17 mouse cellular contexts compared by ENCODE assay signal in genomic region chrX:51895646-51896190, GRCm38 (mm10).
DNase-seq lines count a peak whose midpoint lies in the region; ATAC-seq and TF ChIP-seq lines count a peak whose summit lies in the region.
"Had no signal": no experiment of that assay in that cellular context is flagged by ENCODE, and none has a peak within 500 bp of the region (broad histone marks: within the 10 kb centered on the region; RNA-seq: fewer than 3 reads in every experiment).

No protein-coding gene starts in this region.

- H3K36me3 ChIP-seq in kidney, postnatal 0 days (ENCODE audit: insufficient read depth, low read length), result no peaks in the 10 kb centered on the region
- no peaks in the 10 kb centered on the region for H3K36me3 ChIP-seq in thymus, adult 2 months (ENCODE audit: control insufficient read depth, insufficient read depth, low read length)
- H3K36me3 ChIP-seq: embryonic facial prominence, embryonic 15.5 days; heart, embryonic 12.5 days; hindbrain, embryonic 10.5 days; limb, embryonic 12.5 days; midbrain, embryonic 12.5 days; neural tube, embryonic 12.5 days had no signal

- no peak for ATAC-seq in kidney, postnatal 0 days (replicated peaks; ENCODE audit: low FRiP score, low read depth)
- ATAC-seq: forebrain, embryonic 13.5 days; lung, postnatal 0 days had no signal

- H3K4me3 ChIP-seq in kidney, postnatal 0 days (replicated peaks; ENCODE audit: low read depth, low read length), result no peak overlapping the region
- H3K4me3 ChIP-seq in thymus, adult 2 months (ENCODE audit: control insufficient read depth, insufficient read depth, low read length), result no peak overlapping the region
- H3K4me3 ChIP-seq: embryonic facial prominence, embryonic 15.5 days; forebrain, embryonic 13.5 days; heart, embryonic 12.5 days; hindbrain, embryonic 10.5 days; limb, embryonic 12.5 days; midbrain, embryonic 12.5 days; neural tube, embryonic 12.5 days had no signal

- TF ChIP-seq POLR2A in thymus, adult 2 months (IDR thresholded peaks at IDR 0.05; ENCODE audit: control insufficient read depth, extremely low read depth, insufficient read depth, low read length, poor library complexity), result no peak

- no peaks in the 10 kb centered on the region for H3K27me3 ChIP-seq in kidney, postnatal 0 days (ENCODE audit: insufficient read depth, low read length)
- H3K27me3 ChIP-seq in thymus, adult 2 months (ENCODE audit: control insufficient read depth, insufficient read depth, low read length), result no peaks in the 10 kb centered on the region
- H3K27me3 ChIP-seq: embryonic facial prominence, embryonic 15.5 days; forebrain, embryonic 13.5 days; heart, embryonic 12.5 days; limb, embryonic 12.5 days; midbrain, embryonic 12.5 days; neural tube, embryonic 12.5 days had no signal

- 68% methylated on average over 10 of the region's 10 CpGs for WGBS in kidney, postnatal 0 days
- 83% methylated on average over 10 of the region's 10 CpGs for WGBS in thymus, adult 2 months

- H3K4me1 ChIP-seq in kidney, postnatal 0 days (replicated peaks; ENCODE audit: insufficient read depth, low read length), result no peaks in the 10 kb centered on the region
- H3K4me1 ChIP-seq in thymus, adult 2 months (replicated peaks; ENCODE audit: control insufficient read depth, insufficient read depth, low read length), result no peaks in the 10 kb centered on the region
- H3K4me1 ChIP-seq: embryonic facial prominence, embryonic 15.5 days; forebrain, embryonic 13.5 days; heart, embryonic 12.5 days; hindbrain, embryonic 10.5 days; limb, embryonic 12.5 days; midbrain, embryonic 12.5 days; neural tube, embryonic 12.5 days had no signal

- H3K4me2 ChIP-seq in kidney, postnatal 0 days (ENCODE audit: low read length), result no peak overlapping the region
- H3K4me2 ChIP-seq: embryonic facial prominence, embryonic 15.5 days; forebrain, embryonic 13.5 days; heart, embryonic 12.5 days; limb, embryonic 12.5 days; midbrain, embryonic 12.5 days; neural tube, embryonic 12.5 days had no signal

- H3K9me3 ChIP-seq in kidney, postnatal 0 days (replicated peaks; ENCODE audit: low read length), result no peaks in the 10 kb centered on the region
- H3K9me3 ChIP-seq: embryonic facial prominence, embryonic 15.5 days; forebrain, embryonic 13.5 days; midbrain, embryonic 12.5 days; neural tube, embryonic 12.5 days had no signal

- no peak overlapping the region for H3K27ac ChIP-seq in kidney, postnatal 0 days
- H3K27ac ChIP-seq in thymus, adult 2 months (ENCODE audit: control insufficient read depth, insufficient read depth, low read length), result no peak overlapping the region
- H3K27ac ChIP-seq: embryonic facial prominence, embryonic 15.5 days; forebrain, embryonic 13.5 days; hindbrain, embryonic 10.5 days; limb, embryonic 12.5 days; midbrain, embryonic 12.5 days; neural tube, embryonic 12.5 days had no signal

- H3K9ac ChIP-seq in kidney, postnatal 0 days (ENCODE audit: low read depth, low read length), result no peak overlapping the region
- H3K9ac ChIP-seq: embryonic facial prominence, embryonic 15.5 days; forebrain, embryonic 13.5 days; heart, embryonic 12.5 days; limb, embryonic 12.5 days; midbrain, embryonic 12.5 days; neural tube, embryonic 12.5 days had no signal

- TF ChIP-seq CTCF in kidney, postnatal 0 days (IDR thresholded peaks at IDR 0.05; ENCODE audit: low read depth), result peak; percentile 30; the same call in 1 of the 2 replicates
- TF ChIP-seq CTCF in thymus, adult 2 months (IDR thresholded peaks at IDR 0.05; ENCODE audit: borderline replicate concordance, control insufficient read depth, extremely low read depth, insufficient read depth, low read length, poor library complexity), result no peak

- DNase-seq in kidney, postnatal 0 days (ENCODE audit: low spot score), result no peak
- DNase-seq in kidney, postnatal 10 days, result no peak
- DNase-seq in thymus, postnatal 4 days, result peak; percentile 8
- no peak for DNase-seq in thymus, adult 2 months
- DNase-seq in ZHBTc4 (ENCODE audit: low read depth, low spot score), result peak; percentile 57
- no peak for DNase-seq in heart, adult 11 months
- DNase-seq in adrenal gland, postnatal 25 days, result no peak
- DNase-seq: gastrocnemius, postnatal 10 days; layer of hippocampus, postnatal 36 days had no signal

Comparison
In these comparisons a context has a peak if more than half of its experiments do, and no peak if none do; other contexts are left out.
1. DNase-seq: peak in thymus, postnatal 4 days (single experiment) and ZHBTc4 (single experiment); none in kidney, postnatal 0 days (single experiment), kidney, postnatal 10 days (single experiment), thymus, adult 2 months (single experiment), heart, adult 11 months (single experiment) and adrenal gland, postnatal 25 days (single experiment).